Mouse (Mus musculus) intestine, postnatal 0 days (tissue): ENCODE measurements at regions not wholly inside any gene's neighbourhood (a gene's known extent, or its start where the extent isn't known, plus 50 kb on each side); places are given as distances from the start of the nearest gene placed in this dataset.
"Not testable (repeated sequence)": the region's sequence is repeated elsewhere in the genome, so short reads cannot be mapped to it uniquely, and the experiment has no call there.

Experiments
- ATAC-seq: fragments of 200-750 bp; cut with Nextera tagmentation; 2 replicates; pipeline ENCODE4 v1.8.0; 2017; ENCODE audit warnings: mild to moderate bottlenecking, moderate TSS enrichment, moderate library complexity
- H3K27ac ChIP-seq: fragments of 300-500 bp; sonication (generic); 2 replicates; pipeline ENCODE4 v1.5.1; 2014; ENCODE audit warnings: mild to moderate bottlenecking, low read depth, low read length, moderate library complexity
- H3K27me3 ChIP-seq: fragments of 300-500 bp; sonication (generic); replicated peaks from 2 replicates; pipeline ENCODE4 v1.6.1; 2014; ENCODE audit warnings: low read length, mixed read lengths; ENCODE audit not compliant: control insufficient read depth, insufficient read depth
- H3K36me3 ChIP-seq: fragments of 300-500 bp; sonication (generic); 2 replicates; pipeline ENCODE4 v1.6.1; 2014; ENCODE audit warnings: mild to moderate bottlenecking, moderate library complexity; ENCODE audit not compliant: control insufficient read depth, insufficient read depth
- H3K4me1 ChIP-seq: fragments of 300-500 bp; sonication (generic); replicated peaks from 2 replicates; pipeline ENCODE4 v1.6.1; 2014; ENCODE audit warnings: antibody characterized with exemption, low read length, mixed read lengths; ENCODE audit not compliant: control insufficient read depth, insufficient read depth
- H3K4me2 ChIP-seq: fragments of 300-500 bp; sonication (generic); replicated peaks from 2 replicates; pipeline ENCODE4 v1.6.1; 2014; ENCODE audit warnings: low read depth, mild to moderate bottlenecking, moderate library complexity
- H3K4me3 ChIP-seq: fragments of 300-500 bp; sonication (generic); 2 replicates; pipeline ENCODE4 v1.5.1; 2014; ENCODE audit warnings: low read depth, low read length
- H3K9ac ChIP-seq: fragments of 300-500 bp; sonication (generic); 2 replicates; pipeline ENCODE4 v1.6.1; 2014; ENCODE audit warnings: mild to moderate bottlenecking, low read depth, low read length
- H3K9me3 ChIP-seq: fragments of 300-500 bp; sonication (generic); 2 replicates; pipeline ENCODE4 v1.6.1; 2016; ENCODE audit warnings: mixed run types; ENCODE audit not compliant: control insufficient read depth
- CTCF ChIP-seq: sonication (generic); IDR thresholded peaks from 2 replicates; pipeline ENCODE4 v1.5.1; 2016; ENCODE audit warnings: low read depth, mild to moderate bottlenecking, control low read depth, antibody characterized with exemption, moderate library complexity
- WGBS: fragments of 180-500 bp; shearing (Covaris S2); extraction: QIAGEN DNeasy Blood & Tissue Kit; methylation state at CpG from one replicate; pipeline ENCODE4 v1.1.7; 2014; 5-methylcytosine and 5-hydroxymethylcytosine counted together

DNA sequence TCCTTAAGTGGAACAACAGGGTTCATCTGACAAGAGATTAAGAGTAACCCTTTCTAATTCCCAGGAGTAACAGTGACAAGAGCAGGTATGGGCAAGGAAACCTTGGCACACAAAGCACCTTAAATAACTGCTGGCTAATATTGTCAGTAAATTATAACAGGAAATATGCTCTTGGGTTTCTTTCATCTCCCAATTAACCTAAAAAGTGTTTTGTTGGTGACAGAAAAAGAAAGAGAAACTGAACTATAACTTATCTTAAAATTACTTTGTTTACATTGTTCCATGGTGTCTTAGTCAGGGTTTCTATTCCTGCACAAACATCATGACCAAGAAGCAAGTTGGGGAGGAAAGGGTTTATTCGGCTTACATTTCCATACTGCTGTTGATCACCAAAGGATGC, 170.0 kb upstream of the Ngly1 start:
- H3K27ac ChIP-seq = no peak overlapping the region
- H3K4me2 ChIP-seq = no peak overlapping the region
- H3K27me3 ChIP-seq = no peaks in the 10 kb centered on the region
- H3K36me3 ChIP-seq = no peaks in the 10 kb centered on the region
- 100% methylated on average over 1 of the region's 1 CpGs for WGBS
- no peak for ATAC-seq
- TF ChIP-seq CTCF = no peak
- H3K4me1 ChIP-seq = no peaks in the 10 kb centered on the region
- H3K9me3 ChIP-seq = no peaks in the 10 kb centered on the region
- H3K4me3 ChIP-seq = no peak overlapping the region
- H3K9ac ChIP-seq = no peak overlapping the region

GRCm38 (mm10) chr14:16087231-16087630, 161.8 kb upstream of the Ngly1 start:
- H3K9me3 ChIP-seq, H3K9ac ChIP-seq, H3K27ac ChIP-seq, H3K4me2 ChIP-seq, H3K4me1 ChIP-seq, H3K4me3 ChIP-seq, ATAC-seq, H3K27me3 ChIP-seq, H3K36me3 ChIP-seq: not testable (repeated sequence)

DNA sequence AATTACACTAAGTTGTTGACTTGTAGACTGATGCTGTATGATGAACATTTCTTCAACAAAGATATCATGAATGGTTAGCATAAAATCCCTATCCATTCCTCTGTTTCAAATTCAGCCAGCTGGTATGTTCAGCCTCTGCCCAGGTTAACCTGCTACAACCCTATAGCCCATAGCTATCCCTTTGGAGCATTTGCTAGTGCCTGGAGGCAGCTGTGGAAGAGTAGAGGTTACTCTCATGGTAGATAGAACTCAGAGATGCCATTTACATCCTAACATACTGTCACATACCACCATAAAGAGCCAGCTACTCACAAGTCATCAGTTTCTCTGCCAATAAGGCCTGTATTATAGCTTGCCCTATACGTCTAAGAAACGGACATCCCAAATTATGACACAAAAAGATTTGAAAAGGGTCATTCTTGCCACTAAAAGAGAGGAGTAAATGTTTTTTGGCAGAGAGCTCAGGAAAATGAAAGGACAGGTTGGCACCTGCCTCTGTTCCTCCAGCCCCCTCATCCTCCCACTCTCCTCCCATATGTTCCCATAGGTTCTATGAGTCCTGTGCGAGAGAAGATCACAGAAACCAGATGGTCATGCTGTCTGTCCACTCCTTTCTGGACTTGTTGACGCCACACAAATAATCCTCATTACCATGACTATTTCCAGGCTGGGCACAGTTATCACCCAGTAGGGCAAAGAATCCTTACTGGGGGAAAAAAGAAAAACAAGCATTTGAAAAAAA, 156.5 kb upstream of the Ngly1 start:
- Histone ChIP-seq H3K27ac (no peak overlapping the region), H3K4me1 (no peaks in the 10 kb centered on the region), H3K9ac (no peak overlapping the region), H3K36me3 (no peaks in the 10 kb centered on the region), H3K9me3 (no peaks in the 10 kb centered on the region), H3K27me3 (no peaks in the 10 kb centered on the region), H3K4me2 (no peak overlapping the region), H3K4me3 (no peak overlapping the region)
- no peak for TF ChIP-seq CTCF
- 90% methylated on average over 4 of the region's 4 CpGs for WGBS
- ATAC-seq = no peak

GRCm38 (mm10) chr14:16093133-16093505, 156.0 kb upstream of the Ngly1 start:
- no peaks in the 10 kb centered on the region for H3K4me1 ChIP-seq
- WGBS = 59% methylated on average over 2 of the region's 2 CpGs
- H3K9me3 ChIP-seq = no peaks in the 10 kb centered on the region
- no peak overlapping the region for H3K9ac ChIP-seq
- no peaks in the 10 kb centered on the region for H3K36me3 ChIP-seq
- no peak for TF ChIP-seq CTCF
- no peak overlapping the region for H3K27ac ChIP-seq
- no peak for ATAC-seq
- no peak overlapping the region for H3K4me2 ChIP-seq
- H3K27me3 ChIP-seq = no peaks in the 10 kb centered on the region
- H3K4me3 ChIP-seq = no peak overlapping the region

DNA sequence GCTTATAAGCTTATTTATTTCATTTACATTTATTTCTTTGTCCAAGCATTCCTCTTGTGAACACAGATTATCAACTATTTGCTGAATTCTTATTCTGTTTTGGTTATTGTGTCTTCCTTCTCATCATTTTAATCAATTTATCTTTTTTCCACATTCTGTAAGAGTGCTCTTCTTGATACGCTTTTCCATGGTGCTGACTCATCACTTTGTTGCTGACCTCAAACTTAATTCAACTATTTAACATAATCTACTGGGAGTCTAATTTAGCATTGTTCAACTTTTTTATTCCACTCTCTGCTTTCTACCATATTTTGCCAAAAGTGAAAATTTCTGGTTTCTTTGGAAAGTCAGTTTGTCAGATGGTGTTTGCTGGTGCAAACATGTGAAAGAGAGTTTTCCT, 139.7 kb upstream of the Ngly1 start:
- no peaks in the 10 kb centered on the region for H3K4me1 ChIP-seq
- no peaks in the 10 kb centered on the region for H3K27me3 ChIP-seq
- 96% methylated on average over 1 of the region's 1 CpGs for WGBS
- H3K36me3 ChIP-seq = no peaks in the 10 kb centered on the region
- H3K4me3 ChIP-seq = no peak overlapping the region
- TF ChIP-seq CTCF = no peak
- H3K4me2 ChIP-seq = no peak overlapping the region
- no peaks in the 10 kb centered on the region for H3K9me3 ChIP-seq
- no peak for ATAC-seq
- no peak overlapping the region for H3K27ac ChIP-seq
- H3K9ac ChIP-seq = no peak overlapping the region

DNA sequence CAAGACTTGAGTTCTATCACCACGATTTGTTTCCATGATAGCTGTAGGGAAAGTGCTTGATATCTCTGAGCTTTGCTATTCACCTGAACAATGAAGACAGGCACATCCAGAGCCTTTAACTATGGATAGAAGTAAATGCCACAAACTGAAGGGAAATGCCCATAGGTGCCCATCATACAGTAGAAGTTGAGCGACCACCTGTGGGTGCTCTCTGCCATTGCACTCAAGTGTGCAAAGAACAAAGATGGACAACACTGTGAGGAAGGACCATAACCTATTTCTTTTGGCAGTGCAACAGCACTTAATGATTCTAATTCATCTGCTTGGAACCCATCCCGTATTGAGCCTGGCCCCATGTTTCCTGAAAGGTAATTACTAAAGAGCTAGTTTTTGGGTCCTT, 116.4 kb upstream of the Ngly1 start:
- 83% methylated on average over 3 of the region's 3 CpGs for WGBS
- Histone ChIP-seq H3K9ac (no peak overlapping the region), H3K27me3 (no peaks in the 10 kb centered on the region), H3K4me1 (0 out of 2 replicates have a peak, but pooled peaks cover 2% of the 10 kb centered on the region), H3K36me3 (no peaks in the 10 kb centered on the region), H3K27ac (no peak overlapping the region), H3K9me3 (no peaks in the 10 kb centered on the region), H3K4me3 (no peak overlapping the region), H3K4me2 (no peak overlapping the region)
- no peak for ATAC-seq
- peak; percentile 33; the same call in 1 of the 2 replicates for TF ChIP-seq CTCF

GRCm38 (mm10) chr14:16133410-16133809, 115.7 kb upstream of the Ngly1 start:
- Histone ChIP-seq H3K4me1 (0 out of 2 replicates have a peak, but pooled peaks cover 2% of the 10 kb centered on the region), H3K4me2 (no peak overlapping the region), H3K27me3 (no peaks in the 10 kb centered on the region), H3K36me3 (no peaks in the 10 kb centered on the region), H3K27ac (no peak overlapping the region), H3K4me3 (no peak overlapping the region), H3K9ac (no peak overlapping the region), H3K9me3 (no peaks in the 10 kb centered on the region)
- no peak for TF ChIP-seq CTCF
- 67% methylated on average over 3 of the region's 3 CpGs for WGBS
- peak; percentile 85 for ATAC-seq
